Mouse (Mus musculus): Measurements from ENCODE around the gene Slit3. TPM values are rescaled to one million over a fixed set of nuclear protein-coding genes. Genes with fewer than 3 reads are reported as not detected.

Slit3 gene
- total and polyA plus RNA-seq, 2 experiments, result 0.09 to 0.12 TPM

DNA sequence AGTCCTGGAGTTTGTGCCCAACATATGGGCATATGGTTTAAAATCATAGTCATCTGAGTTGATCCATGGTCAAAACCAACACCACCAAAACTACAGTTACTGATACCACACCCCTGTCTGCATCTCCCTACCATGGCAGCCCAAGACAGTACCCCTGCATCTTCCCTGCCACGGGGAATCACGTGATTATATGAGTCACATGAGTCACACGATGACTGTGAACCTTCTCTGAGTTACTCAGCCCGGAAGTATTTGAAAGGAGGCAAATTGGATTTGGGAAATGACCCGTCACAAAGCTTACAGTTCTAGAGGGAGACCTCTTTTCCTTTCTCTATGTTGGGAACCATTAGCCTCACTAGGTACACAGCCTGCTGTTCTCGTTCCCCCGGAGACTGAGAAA lies 468.9 kb downstream of the Slit3 start:
- DNase-seq (ENCODE audit: extremely low read depth, low read depth, low spot score), result no peak
- Histone ChIP-seq H3K79me2 (ENCODE audit: control insufficient read depth, insufficient read depth, low read length) (no peaks in the 10 kb centered on the region), H3K27me3 (ENCODE audit: control insufficient read depth, insufficient read depth, low read length) (no peaks in the 10 kb centered on the region), H3K4me3 (ENCODE audit: insufficient read depth, low read depth, low read length) (no peak overlapping the region), H3K36me3 (ENCODE audit: control insufficient read depth, insufficient read depth, low read length) (no peaks in the 10 kb centered on the region), H3K4me1 (ENCODE audit: control insufficient read depth, insufficient read depth, low read length) (no peaks in the 10 kb centered on the region), H3K9ac (ENCODE audit: low read depth, low read length) (no peak overlapping the region), H3K27ac (replicated peaks; ENCODE audit: insufficient read depth, low read depth, low read length) (no peak overlapping the region)
- 86% methylated on average over 7 of the region's 7 CpGs for WGBS
- TF ChIP-seq POLR2A (IDR thresholded peaks at IDR 0.05; ENCODE audit: extremely low read depth, insufficient read depth, low read length) (no peak), CTCF (IDR thresholded peaks at IDR 0.05; ENCODE audit: low read depth, low read length) (no peak)

GRCm38 (mm10) chr11:35593146-35594034 lies 472.4 kb downstream of the Slit3 start:
- H3K27me3 ChIP-seq (ENCODE audit: control insufficient read depth, insufficient read depth, low read length), result 0 out of 2 replicates have a peak, but pooled peaks cover 2% of the 10 kb centered on the region
- no peak for DNase-seq (ENCODE audit: extremely low read depth, low read depth, low spot score)
- TF ChIP-seq CTCF (IDR thresholded peaks at IDR 0.05; ENCODE audit: low read depth, low read length), result no peak
- no peak for TF ChIP-seq POLR2A (IDR thresholded peaks at IDR 0.05; ENCODE audit: extremely low read depth, insufficient read depth, low read length)
- H3K36me3 ChIP-seq (ENCODE audit: control insufficient read depth, insufficient read depth, low read length), result no peaks in the 10 kb centered on the region
- WGBS, result 79% methylated on average over 14 of the region's 14 CpGs
- no peaks in the 10 kb centered on the region for H3K4me1 ChIP-seq (ENCODE audit: control insufficient read depth, insufficient read depth, low read length)
- no peak overlapping the region for H3K9ac ChIP-seq (ENCODE audit: low read depth, low read length)
- H3K4me3 ChIP-seq (ENCODE audit: insufficient read depth, low read depth, low read length), result no peak overlapping the region
- H3K79me2 ChIP-seq (ENCODE audit: control insufficient read depth, insufficient read depth, low read length), result no peaks in the 10 kb centered on the region
- no peak overlapping the region for H3K27ac ChIP-seq (replicated peaks; ENCODE audit: insufficient read depth, low read depth, low read length)

- no peak for DNase-seq (ENCODE audit: extremely low read depth, low read depth, low spot score)
- Histone ChIP-seq H3K4me3 (ENCODE audit: insufficient read depth, low read depth, low read length) (no peak overlapping the region), H3K4me1 (ENCODE audit: control insufficient read depth, insufficient read depth, low read length) (no peaks in the 10 kb centered on the region), H3K27ac (replicated peaks; ENCODE audit: insufficient read depth, low read depth, low read length) (no peak overlapping the region), H3K27me3 (ENCODE audit: control insufficient read depth, insufficient read depth, low read length) (0 out of 2 replicates have a peak, but pooled peaks cover 2% of the 10 kb centered on the region), H3K36me3 (ENCODE audit: control insufficient read depth, insufficient read depth, low read length) (no peaks in the 10 kb centered on the region), H3K9ac (ENCODE audit: low read depth, low read length) (no peak overlapping the region), H3K79me2 (ENCODE audit: control insufficient read depth, insufficient read depth, low read length) (no peaks in the 10 kb centered on the region)
- TF ChIP-seq POLR2A (IDR thresholded peaks at IDR 0.05; ENCODE audit: extremely low read depth, insufficient read depth, low read length) (no peak), CTCF (IDR thresholded peaks at IDR 0.05; ENCODE audit: low read depth, low read length) (no peak)
Measured at GRCm38 (mm10) chr11:35596064-35596463, 475.0 kb downstream of the Slit3 start.

GRCm38 (mm10) chr11:35597882-35598281 lies 476.9 kb downstream of the Slit3 start:
- H3K4me1 ChIP-seq (ENCODE audit: control insufficient read depth, insufficient read depth, low read length), result no peaks in the 10 kb centered on the region
- H3K27ac ChIP-seq (replicated peaks; ENCODE audit: insufficient read depth, low read depth, low read length), result no peak overlapping the region
- 0 out of 2 replicates have a peak, but pooled peaks cover 2% of the 10 kb centered on the region for H3K27me3 ChIP-seq (ENCODE audit: control insufficient read depth, insufficient read depth, low read length)
- TF ChIP-seq POLR2A (IDR thresholded peaks at IDR 0.05; ENCODE audit: extremely low read depth, insufficient read depth, low read length) (no peak), CTCF (IDR thresholded peaks at IDR 0.05; ENCODE audit: low read depth, low read length) (no peak)
- DNase-seq (ENCODE audit: extremely low read depth, low read depth, low spot score), result no peak
- H3K36me3 ChIP-seq (ENCODE audit: control insufficient read depth, insufficient read depth, low read length), result no peaks in the 10 kb centered on the region
- H3K4me3 ChIP-seq (ENCODE audit: insufficient read depth, low read depth, low read length), result no peak overlapping the region
- no peaks in the 10 kb centered on the region for H3K79me2 ChIP-seq (ENCODE audit: control insufficient read depth, insufficient read depth, low read length)
- H3K9ac ChIP-seq (ENCODE audit: low read depth, low read length), result no peak overlapping the region
- WGBS, result 87% methylated on average over 6 of the region's 6 CpGs

DNA sequence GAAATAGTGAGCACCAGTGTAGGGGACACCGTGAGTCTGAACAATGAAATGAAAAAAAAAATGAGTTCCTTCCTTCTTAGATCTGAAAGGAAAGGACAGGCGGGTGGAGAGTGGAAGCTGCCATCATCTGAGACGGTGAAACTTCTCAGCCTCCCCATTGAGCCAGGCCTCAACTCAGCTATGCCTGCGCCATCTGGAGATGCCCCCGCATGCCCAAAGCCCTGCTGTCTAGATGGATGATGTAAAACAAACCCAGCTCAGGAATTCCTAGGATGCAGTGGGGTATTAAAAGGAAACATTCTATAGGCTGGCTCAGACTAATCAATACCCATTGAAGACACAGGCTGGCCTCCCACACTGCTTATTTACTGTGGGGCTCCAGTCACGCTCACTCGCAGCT lies 477.7 kb downstream of the Slit3 start:
- Histone ChIP-seq H3K79me2 (ENCODE audit: control insufficient read depth, insufficient read depth, low read length) (no peaks in the 10 kb centered on the region), H3K27me3 (ENCODE audit: control insufficient read depth, insufficient read depth, low read length) (0 out of 2 replicates have a peak, but pooled peaks cover 2% of the 10 kb centered on the region), H3K36me3 (ENCODE audit: control insufficient read depth, insufficient read depth, low read length) (no peaks in the 10 kb centered on the region), H3K9ac (ENCODE audit: low read depth, low read length) (no peak overlapping the region), H3K4me3 (ENCODE audit: insufficient read depth, low read depth, low read length) (no peak overlapping the region), H3K27ac (replicated peaks; ENCODE audit: insufficient read depth, low read depth, low read length) (no peak overlapping the region), H3K4me1 (ENCODE audit: control insufficient read depth, insufficient read depth, low read length) (no peaks in the 10 kb centered on the region)
- no peak for TF ChIP-seq CTCF (IDR thresholded peaks at IDR 0.05; ENCODE audit: low read depth, low read length)
- TF ChIP-seq POLR2A (IDR thresholded peaks at IDR 0.05; ENCODE audit: extremely low read depth, insufficient read depth, low read length), result no peak
- WGBS, result 66% methylated on average over 7 of the region's 7 CpGs
- no peak for DNase-seq (ENCODE audit: extremely low read depth, low read depth, low spot score)
